ENCODE assay signal across 8 mouse cellular contexts in the genomic region with DNA sequence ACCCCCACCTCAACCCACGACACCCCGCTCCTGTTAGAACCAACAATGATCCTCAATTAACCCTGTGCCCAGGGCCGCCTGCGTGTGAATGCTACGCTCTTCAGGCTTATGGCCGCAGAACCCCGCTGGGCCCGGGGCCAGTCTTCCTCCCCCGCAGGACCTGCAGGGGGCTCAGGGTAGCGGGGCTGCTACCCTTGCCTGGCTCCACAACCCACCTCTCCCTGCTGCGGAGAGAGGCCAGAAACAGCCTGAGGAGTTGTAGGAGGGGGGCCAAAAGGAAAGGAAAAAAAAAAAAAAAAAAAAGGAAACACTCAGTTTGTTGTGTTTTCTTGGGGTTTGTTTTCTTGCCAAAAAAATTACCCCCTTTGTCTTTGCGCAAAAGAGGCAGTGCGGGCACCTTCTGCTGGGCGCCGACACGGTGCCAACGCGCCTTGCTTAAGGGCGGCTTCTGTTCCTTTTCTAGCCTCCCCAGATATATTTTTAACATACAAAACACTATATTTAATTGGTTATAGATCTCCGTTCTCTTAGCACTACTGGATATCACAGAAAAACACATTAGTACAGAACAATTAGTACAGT.
DNase-seq lines count a peak whose midpoint lies in the region; ATAC-seq and TF ChIP-seq lines count a peak whose summit lies in the region.

No protein-coding gene starts in this region.

- no peak for DNase-seq in kidney, postnatal 0 days (ENCODE audit: low spot score)
- DNase-seq in kidney, adult 9 months, result no peak
- peak; percentile 64 to 75 for DNase-seq in cerebellum, adult 18-20 months
- DNase-seq in limb, embryonic 14.5 days (ENCODE audit: low spot score), result peak; percentile 13
- no peak for DNase-seq in thymus, adult 18-20 months
- DNase-seq in spleen, adult 12 weeks (ENCODE audit: low spot score), result no peak

- H3K9ac ChIP-seq in kidney, postnatal 0 days (ENCODE audit: low read depth, low read length), result no peak overlapping the region
- H3K9ac ChIP-seq in forebrain, embryonic 13.5 days, result peak overlapping the region; percentile 66
- peak overlapping the region; percentile 49 for H3K9ac ChIP-seq in limb, embryonic 14.5 days (ENCODE audit: low read depth, low read length, severe bottlenecking)
- H3K9ac ChIP-seq in stomach, embryonic 15.5 days, result no peak overlapping the region

- 0 out of 2 replicates have a peak, but pooled peaks cover 5% of the 10 kb centered on the region for H3K4me1 ChIP-seq in kidney, postnatal 0 days (replicated peaks; ENCODE audit: insufficient read depth, low read length)
- H3K4me1 ChIP-seq in forebrain, embryonic 13.5 days, result peaks cover 59% of the 10 kb centered on the region
- H3K4me1 ChIP-seq in limb, embryonic 14.5 days (ENCODE audit: control insufficient read depth, insufficient read depth, low read length), result no peaks in the 10 kb centered on the region
- peaks cover 4% of the 10 kb centered on the region; the same call in 1 of the 2 replicates for H3K4me1 ChIP-seq in stomach, embryonic 15.5 days

- ATAC-seq in kidney, postnatal 0 days (replicated peaks; ENCODE audit: low FRiP score, low read depth), result no peak
- ATAC-seq in forebrain, embryonic 13.5 days, result peak; percentile 61
- peak; percentile 60; the same call in 1 of the 2 replicates for ATAC-seq in limb, embryonic 14.5 days (ENCODE audit: low FRiP score, low read depth)
- no peak for ATAC-seq in stomach, embryonic 15.5 days (ENCODE audit: insufficient read depth, low FRiP score, low read depth)

- no peak overlapping the region for H3K27ac ChIP-seq in kidney, postnatal 0 days
- peak overlapping the region; percentile 84 for H3K27ac ChIP-seq in forebrain, embryonic 13.5 days
- no peak overlapping the region for H3K27ac ChIP-seq in limb, embryonic 14.5 days (replicated peaks; ENCODE audit: low read depth, low read length)
- H3K27ac ChIP-seq in stomach, embryonic 15.5 days, result no peak overlapping the region

- WGBS in kidney, postnatal 0 days, result 10% methylated on average over 20 of the region's 20 CpGs
- WGBS in forebrain, embryonic 13.5 days, result 2% methylated on average over 20 of the region's 20 CpGs
- WGBS in limb, embryonic 14.5 days, result 5% methylated on average over 20 of the region's 20 CpGs
- WGBS in stomach, embryonic 15.5 days, result 12% methylated on average over 20 of the region's 20 CpGs

- no peak for TF ChIP-seq CTCF in kidney, postnatal 0 days (IDR thresholded peaks at IDR 0.05; ENCODE audit: low read depth)

- no peaks in the 10 kb centered on the region for H3K9me3 ChIP-seq in kidney, postnatal 0 days (replicated peaks; ENCODE audit: low read length)
- no peaks in the 10 kb centered on the region for H3K9me3 ChIP-seq in forebrain, embryonic 13.5 days (replicated peaks)
- H3K9me3 ChIP-seq in limb, embryonic 14.5 days (ENCODE audit: control insufficient read depth, low read length), result no peaks in the 10 kb centered on the region
- H3K9me3 ChIP-seq in stomach, embryonic 15.5 days, result no peaks in the 10 kb centered on the region

- TF ChIP-seq POLR2A in limb, embryonic 14.5 days (IDR thresholded peaks at IDR 0.05; ENCODE audit: borderline replicate concordance, extremely low read depth, insufficient read depth, insufficient read length), result no peak

- peak overlapping the region; percentile 39 for H3K4me3 ChIP-seq in kidney, postnatal 0 days (replicated peaks; ENCODE audit: low read depth, low read length)
- peak overlapping the region; percentile 38 for H3K4me3 ChIP-seq in forebrain, embryonic 13.5 days
- peak overlapping the region; percentile 46 for H3K4me3 ChIP-seq in limb, embryonic 14.5 days (replicated peaks; ENCODE audit: low read length)
- H3K4me3 ChIP-seq in stomach, embryonic 15.5 days (replicated peaks), result peak overlapping the region; percentile 46

- H3K36me3 ChIP-seq in kidney, postnatal 0 days (ENCODE audit: insufficient read depth, low read length), result no peaks in the 10 kb centered on the region
- no peaks in the 10 kb centered on the region for H3K36me3 ChIP-seq in forebrain, embryonic 13.5 days (ENCODE audit: poor library complexity, severe bottlenecking)
- H3K36me3 ChIP-seq in limb, embryonic 14.5 days (ENCODE audit: control insufficient read depth, insufficient read depth, low read length), result no peaks in the 10 kb centered on the region
- H3K36me3 ChIP-seq in stomach, embryonic 15.5 days, result no peaks in the 10 kb centered on the region

- H3K27me3 ChIP-seq in kidney, postnatal 0 days (ENCODE audit: insufficient read depth, low read length), result no peaks in the 10 kb centered on the region
- H3K27me3 ChIP-seq in forebrain, embryonic 13.5 days, result no peaks in the 10 kb centered on the region
- no peaks in the 10 kb centered on the region for H3K27me3 ChIP-seq in limb, embryonic 14.5 days (ENCODE audit: control insufficient read depth, insufficient read depth, low read length)
- peaks cover 7% of the 10 kb centered on the region; the same call in 1 of the 2 replicates for H3K27me3 ChIP-seq in stomach, embryonic 15.5 days (replicated peaks)

- peak overlapping the region; percentile 84 for H3K4me2 ChIP-seq in kidney, postnatal 0 days (ENCODE audit: low read length)
- peak overlapping the region; percentile 76 for H3K4me2 ChIP-seq in forebrain, embryonic 13.5 days
- H3K4me2 ChIP-seq in limb, embryonic 14.5 days (replicated peaks; ENCODE audit: low read depth, low read length, severe bottlenecking), result peak overlapping the region; percentile 89
- H3K4me2 ChIP-seq in stomach, embryonic 15.5 days, result peak overlapping the region; percentile 86

Comparison
In these comparisons a context has a peak if more than half of its experiments do, and no peak if none do; other contexts are left out.
1. ATAC-seq: peak in forebrain, embryonic 13.5 days (single experiment) and limb, embryonic 14.5 days (single experiment); none in kidney, postnatal 0 days (single experiment) and stomach, embryonic 15.5 days (single experiment).
2. DNase-seq: peak in cerebellum, adult 18-20 months (2 of 2) and limb, embryonic 14.5 days (single experiment); none in kidney, postnatal 0 days (single experiment), kidney, adult 9 months (single experiment), thymus, adult 18-20 months (0 of 2) and spleen, adult 12 weeks (single experiment).
3. H3K9ac ChIP-seq: peak in forebrain, embryonic 13.5 days (single experiment) and limb, embryonic 14.5 days (single experiment); none in kidney, postnatal 0 days (single experiment) and stomach, embryonic 15.5 days (single experiment).
4. Peak in every context shown above with its lines, with median percentiles within 50 percentile points of each other: H3K4me2 ChIP-seq and H3K4me3 ChIP-seq.